Comparison of ENCODE assay signal across 12 mouse cellular contexts in the genomic region with DNA sequence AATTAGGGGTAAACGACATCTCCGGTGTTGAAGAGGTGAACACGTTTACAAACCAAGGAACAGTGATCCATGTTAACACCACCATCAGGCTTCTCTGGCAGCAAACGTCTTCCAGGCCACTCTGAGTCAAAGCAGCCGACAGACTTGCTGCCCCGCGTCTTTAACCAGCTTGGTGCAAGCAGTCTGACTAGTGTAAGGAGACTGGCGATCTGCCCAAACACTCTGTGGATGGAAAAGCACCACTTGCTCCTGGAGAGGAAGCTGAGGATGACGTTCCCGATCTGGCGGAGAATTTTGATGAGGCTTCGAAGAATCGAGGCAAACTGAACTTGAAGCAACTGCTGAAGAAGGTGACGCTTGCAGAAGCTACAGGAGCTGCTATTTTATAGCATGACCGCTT. TPM values are rescaled to one million over a fixed set of nuclear protein-coding genes. Genes with fewer than 3 reads are reported as not detected.
DNase-seq lines count a peak whose midpoint lies in the region; ATAC-seq and TF ChIP-seq lines count a peak whose summit lies in the region.
"Had no signal": no experiment of that assay in that cellular context is flagged by ENCODE, and none has a peak within 500 bp of the region (broad histone marks: within the 10 kb centered on the region; RNA-seq: fewer than 3 reads in every experiment).

No protein-coding gene starts in this region.

- no peaks in the 10 kb centered on the region for H3K36me3 ChIP-seq in hindbrain, postnatal 0 days (ENCODE audit: insufficient read depth, low read length)
- H3K36me3 ChIP-seq in hindbrain, embryonic 13.5 days: no peaks in the 10 kb centered on the region
- no peaks in the 10 kb centered on the region for H3K36me3 ChIP-seq in midbrain, embryonic 11.5 days (ENCODE audit: control insufficient read depth, insufficient read depth, low read length)
- H3K36me3 ChIP-seq: embryonic facial prominence, embryonic 12.5 days; intestine, embryonic 15.5 days; midbrain, embryonic 13.5 days had no signal

- no peak for TF ChIP-seq CTCF in hindbrain, postnatal 0 days (IDR thresholded peaks at IDR 0.05; ENCODE audit: low read depth)

- DNase-seq in adrenal gland, postnatal 10 days: peak; percentile 26
- DNase-seq in adrenal gland, adult (ENCODE audit: inconsistent age in 2 of 2, low spot score in 1 of 2): no peak
- peak; percentile 62 for DNase-seq in hindbrain, postnatal 0 days (ENCODE audit: low spot score)
- peak; percentile 57 to 66 for DNase-seq in right cerebral cortex, postnatal 10 days (ENCODE audit: low spot score in 2 of 2)
- DNase-seq in right cerebral cortex, postnatal 25 days: no peak
- DNase-seq in right cerebral cortex, postnatal 4 days: peak; percentile 53
- DNase-seq in midbrain, embryonic 11.5 days (ENCODE audit: low spot score, missing footprints): no peak
- DNase-seq: gastrocnemius, postnatal 36 days had no signal

- no peak overlapping the region for H3K9ac ChIP-seq in hindbrain, postnatal 0 days (replicated peaks; ENCODE audit: low read length)
- H3K9ac ChIP-seq in hindbrain, embryonic 13.5 days: no peak overlapping the region
- no peak overlapping the region for H3K9ac ChIP-seq in midbrain, embryonic 11.5 days (ENCODE audit: low read length)
- H3K9ac ChIP-seq: embryonic facial prominence, embryonic 12.5 days; intestine, embryonic 15.5 days; midbrain, embryonic 13.5 days had no signal

- H3K27me3 ChIP-seq in hindbrain, postnatal 0 days (ENCODE audit: insufficient read depth, low read length): no peaks in the 10 kb centered on the region
- H3K27me3 ChIP-seq in hindbrain, embryonic 13.5 days: no peaks in the 10 kb centered on the region
- no peaks in the 10 kb centered on the region for H3K27me3 ChIP-seq in midbrain, embryonic 11.5 days (ENCODE audit: control insufficient read depth, insufficient read depth, low read length)
- H3K27me3 ChIP-seq: embryonic facial prominence, embryonic 12.5 days; intestine, embryonic 15.5 days had no signal

- no peak for ATAC-seq in hindbrain, postnatal 0 days
- no peak for ATAC-seq in hindbrain, embryonic 13.5 days (ENCODE audit: low FRiP score)
- no peak for ATAC-seq in midbrain, embryonic 11.5 days (ENCODE audit: low FRiP score)
- ATAC-seq: intestine, embryonic 15.5 days; midbrain, embryonic 13.5 days had no signal

- no peak overlapping the region for H3K4me2 ChIP-seq in hindbrain, postnatal 0 days (ENCODE audit: low read depth, low read length)
- H3K4me2 ChIP-seq in hindbrain, embryonic 13.5 days: no peak overlapping the region
- H3K4me2 ChIP-seq in midbrain, embryonic 11.5 days: no peak overlapping the region
- H3K4me2 ChIP-seq: embryonic facial prominence, embryonic 12.5 days; intestine, embryonic 15.5 days; midbrain, embryonic 13.5 days had no signal

- WGBS in hindbrain, postnatal 0 days: 53% methylated on average over 15 of the region's 15 CpGs
- 77% methylated on average over 15 of the region's 15 CpGs for WGBS in hindbrain, embryonic 13.5 days
- WGBS in midbrain, embryonic 11.5 days: 82% methylated on average over 15 of the region's 15 CpGs

- H3K27ac ChIP-seq in hindbrain, postnatal 0 days: no peak overlapping the region
- no peak overlapping the region for H3K27ac ChIP-seq in hindbrain, embryonic 13.5 days
- H3K27ac ChIP-seq in midbrain, embryonic 11.5 days (ENCODE audit: low read depth, low read length): no peak overlapping the region
- H3K27ac ChIP-seq: embryonic facial prominence, embryonic 12.5 days; intestine, embryonic 15.5 days; midbrain, embryonic 13.5 days had no signal

- peaks cover 3% of the 10 kb centered on the region; the same call in 1 of the 2 replicates for H3K4me1 ChIP-seq in hindbrain, postnatal 0 days (ENCODE audit: insufficient read depth, low read length)
- H3K4me1 ChIP-seq in hindbrain, embryonic 13.5 days (replicated peaks): peaks cover 4% of the 10 kb centered on the region; the same call in 1 of the 2 replicates
- no peaks in the 10 kb centered on the region for H3K4me1 ChIP-seq in midbrain, embryonic 11.5 days (ENCODE audit: control insufficient read depth, insufficient read depth, low read length)
- H3K4me1 ChIP-seq: intestine, embryonic 15.5 days had no signal

- no peaks in the 10 kb centered on the region for H3K9me3 ChIP-seq in hindbrain, postnatal 0 days (ENCODE audit: low read length)
- no peaks in the 10 kb centered on the region for H3K9me3 ChIP-seq in hindbrain, embryonic 13.5 days
- no peaks in the 10 kb centered on the region for H3K9me3 ChIP-seq in midbrain, embryonic 11.5 days (ENCODE audit: control insufficient read depth, low read length)
- H3K9me3 ChIP-seq: embryonic facial prominence, embryonic 12.5 days; intestine, embryonic 15.5 days; midbrain, embryonic 13.5 days had no signal

- H3K4me3 ChIP-seq in hindbrain, postnatal 0 days (ENCODE audit: low read length): no peak overlapping the region
- no peak overlapping the region for H3K4me3 ChIP-seq in hindbrain, embryonic 13.5 days
- H3K4me3 ChIP-seq in midbrain, embryonic 11.5 days (ENCODE audit: low read depth, low read length): no peak overlapping the region
- H3K4me3 ChIP-seq: embryonic facial prominence, embryonic 12.5 days; intestine, embryonic 15.5 days; midbrain, embryonic 13.5 days had no signal

RNA-seq across cellular contexts. Expression of a gene that starts 57.5 kb away (rescaled TPM):
- total RNA-seq in adrenal gland, postnatal 10 days (2021): 10 to 100 TPM; 39.0 to 43.6 TPM
- 27.1 and 28.9 TPM in 2 replicates for total RNA-seq in hindbrain, postnatal 0 days (2014; rRNA removed)
- 9.8 and 11.3 TPM in 2 replicates for polyA plus RNA-seq in hindbrain, postnatal 0 days (2015; fragmentation: Nextera tagmentation; extraction: Ambion mirVana)
- 15.3 and 16.3 TPM in 2 replicates for polyA plus RNA-seq in hindbrain, embryonic 13.5 days (2015; fragmentation: Nextera tagmentation; extraction: Ambion mirVana)
- 9.0 and 9.8 TPM in 2 replicates for polyA plus RNA-seq in midbrain, embryonic 11.5 days (2014; fragmentation: Nextera tagmentation; extraction: Ambion mirVana)

Comparison
In these comparisons a context has a peak if more than half of its experiments do, and no peak if none do; other contexts are left out.
1. DNase-seq: peak in adrenal gland, postnatal 10 days (single experiment), hindbrain, postnatal 0 days (single experiment), right cerebral cortex, postnatal 10 days (2 of 2) and right cerebral cortex, postnatal 4 days (single experiment); none in adrenal gland, adult (0 of 2), right cerebral cortex, postnatal 25 days (single experiment) and midbrain, embryonic 11.5 days (single experiment).